Mouse (Mus musculus) mouse embryonic stem cell (cell line): Measurements from ENCODE around the gene Lhpp.

Source experiments
- in situ Hi-C, 2 experiments: fragments of 300-500 bp; cut with MboI; formaldehyde crosslinking; loops; 1 replicate in 1 of 2; 3 replicates in 1 of 2; pipeline ENCODE4 v1.14.3; 2019 to 2020; ENCODE audit warnings: low sequenced_read_pairs in 2 of 2, low pct_unique_long_range_greater_than_20kb in 1 of 2, mixed read lengths in 1 of 2; ENCODE audit not compliant: unreplicated experiment in 1 of 2

Gene Lhpp

DNA sequence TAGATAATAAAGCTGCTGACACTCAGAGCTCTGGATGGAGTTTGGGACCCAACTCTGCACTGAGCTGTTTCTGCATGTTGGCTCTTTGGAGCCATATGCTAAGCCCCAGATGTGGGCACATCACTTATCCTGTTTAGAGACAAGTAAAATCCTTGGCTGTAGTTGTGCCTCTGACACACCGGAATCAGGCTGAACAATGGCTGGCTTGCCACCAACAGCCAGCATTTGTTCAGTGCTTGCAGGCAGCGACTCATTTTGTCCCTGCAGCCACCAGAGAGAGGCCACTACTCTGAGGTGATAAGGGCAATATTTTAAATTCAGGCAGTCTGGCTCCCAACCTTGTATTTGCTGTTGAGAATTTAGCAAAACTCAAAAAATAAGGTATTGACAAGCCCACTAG is 58.2 kb downstream of the Lhpp start:
- in situ Hi-C loops: no loop called here

DNA sequence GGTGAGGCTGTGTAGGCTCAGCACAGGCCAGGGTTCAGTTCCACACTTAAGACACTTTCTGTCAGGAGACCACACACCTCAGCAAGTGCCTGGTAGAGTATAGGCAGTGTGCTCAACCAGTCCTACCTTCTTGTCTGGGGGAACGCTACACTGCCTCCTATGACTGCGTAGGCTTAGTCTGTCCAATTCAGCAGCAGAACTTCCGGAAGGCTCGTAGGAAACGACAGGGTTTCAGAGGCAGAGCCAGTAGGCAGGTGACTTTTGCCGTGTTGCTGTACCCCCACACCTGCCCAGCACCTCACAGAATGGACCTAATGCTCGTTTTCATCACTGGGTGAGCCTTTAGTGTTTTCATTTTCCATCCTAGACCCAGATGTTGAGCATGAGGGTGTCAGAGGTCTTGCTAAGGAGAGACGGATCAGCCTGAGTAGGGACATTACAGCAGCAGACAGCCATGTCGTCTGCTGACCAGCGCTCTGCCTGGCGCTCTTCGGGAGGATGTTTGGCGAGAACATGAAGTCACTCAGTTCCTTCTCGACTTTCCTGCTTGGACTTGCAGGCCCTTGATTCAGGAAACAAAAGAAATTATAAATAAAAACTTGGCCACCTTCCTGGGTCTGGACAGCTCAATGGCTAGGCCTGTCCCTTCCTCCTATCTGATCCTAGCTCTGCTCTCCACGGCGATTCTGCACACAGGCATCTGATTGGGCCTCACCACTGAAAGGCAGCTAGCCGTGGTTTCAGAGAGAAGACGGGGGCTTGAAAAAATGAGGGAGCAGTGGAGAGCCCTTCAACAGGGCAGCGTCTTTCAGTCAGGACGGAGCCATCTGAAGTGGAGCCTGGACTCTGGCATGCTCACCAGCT is 59.8 kb downstream of the Lhpp start:
- in situ Hi-C loops: no loop called here

DNA sequence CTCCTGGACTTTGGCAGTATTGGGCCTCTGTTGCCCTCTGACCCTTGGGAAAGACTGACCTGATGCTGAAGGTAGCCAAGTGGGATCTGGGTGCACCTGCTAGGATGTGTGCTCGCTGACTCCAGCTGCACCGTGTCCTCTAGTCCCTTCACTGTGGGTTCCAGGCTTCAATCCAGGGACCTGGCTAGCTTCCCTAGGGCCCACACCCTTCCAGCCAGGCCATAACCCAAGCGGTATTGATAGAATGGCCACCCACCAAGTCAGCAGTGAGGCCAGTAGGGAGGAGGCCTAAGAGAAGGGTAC is 60.4 kb downstream of the Lhpp start:
- in situ Hi-C loops: no loop called here

DNA sequence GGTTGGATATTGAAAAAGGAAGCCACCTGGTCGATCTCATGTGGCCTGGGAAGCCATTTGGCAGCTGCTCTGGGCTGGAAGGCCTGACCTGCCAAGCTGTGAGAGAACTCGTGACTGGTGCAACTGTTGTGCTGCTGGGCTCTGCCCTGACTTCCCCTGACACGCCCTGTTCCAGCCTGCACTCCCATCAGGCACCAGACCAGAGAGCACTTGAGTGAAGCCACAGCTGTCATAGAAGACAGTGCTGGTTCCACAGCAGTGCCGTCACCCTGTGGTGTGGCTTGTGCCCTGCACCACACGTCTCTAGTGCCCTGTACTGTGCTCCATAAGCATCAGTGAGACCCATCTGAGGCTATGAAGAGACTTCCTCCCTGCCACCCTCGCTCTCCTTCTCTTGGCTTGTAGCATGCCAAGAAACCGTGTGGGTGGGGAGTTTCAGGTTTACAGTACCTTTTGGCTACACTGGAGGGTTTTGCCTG is 62.1 kb downstream of the Lhpp start:
- in situ Hi-C loops: no loop called here

DNA sequence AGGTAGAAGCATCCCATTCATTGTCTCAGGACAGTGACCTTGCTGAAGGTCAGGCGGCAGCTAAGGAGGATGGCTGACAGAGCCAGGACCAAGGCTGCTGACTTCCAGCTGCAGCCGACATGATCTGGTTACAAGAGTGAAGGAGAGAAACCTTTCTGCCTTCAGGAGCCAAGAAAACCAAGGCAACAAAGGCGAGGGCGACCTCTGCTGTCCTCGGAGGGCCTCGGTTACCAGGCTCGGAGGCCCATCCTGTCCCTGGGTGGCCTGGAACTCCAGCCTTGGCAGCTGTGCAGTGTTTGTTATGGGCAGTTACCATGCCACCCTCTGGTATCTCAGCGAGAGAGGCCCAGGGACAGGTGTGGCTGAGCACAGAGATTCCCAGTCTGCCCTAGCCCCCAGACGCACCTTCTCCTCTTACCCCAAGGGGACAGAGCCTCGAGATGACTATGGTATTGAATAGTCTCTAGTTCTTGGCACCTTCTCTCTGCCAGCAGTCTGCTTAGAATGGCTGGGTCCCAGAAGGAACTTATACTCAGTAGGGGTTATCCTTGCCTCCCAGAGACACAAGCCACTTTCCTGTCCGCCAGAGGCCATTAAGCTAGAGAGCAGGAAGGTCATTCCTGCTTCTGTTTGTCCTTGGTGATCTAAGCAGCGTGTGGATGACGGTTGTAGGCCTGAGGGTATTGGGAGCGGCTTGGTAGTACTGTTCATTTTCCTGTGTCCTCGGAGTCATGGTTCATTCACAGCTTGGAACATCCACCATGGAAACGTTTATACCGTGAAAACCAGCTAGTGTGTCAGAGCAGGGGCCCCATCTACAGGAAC is 63.7 kb downstream of the Lhpp start:
- in situ Hi-C loops: no loop called here

DNA sequence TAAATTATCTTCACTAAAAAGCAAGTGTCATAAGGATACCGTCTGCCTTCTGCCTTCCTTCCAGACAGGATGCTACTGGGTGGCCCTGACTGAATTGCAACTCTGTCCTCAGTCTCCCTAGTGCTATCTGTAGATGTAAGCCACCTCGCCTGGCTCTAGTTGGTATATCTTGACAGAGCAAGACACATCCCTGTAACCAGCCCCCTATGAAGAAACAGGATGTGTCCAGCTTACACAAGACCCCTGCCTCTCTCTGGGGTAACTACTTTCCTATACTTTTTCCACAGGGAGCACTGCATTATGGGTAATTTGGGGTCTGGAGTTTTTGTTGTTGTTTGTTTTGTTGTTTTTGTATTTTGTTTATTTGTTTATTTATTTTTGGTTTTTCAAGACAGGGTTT is 65.5 kb downstream of the Lhpp start:
- in situ Hi-C loops: no loop called here

DNA sequence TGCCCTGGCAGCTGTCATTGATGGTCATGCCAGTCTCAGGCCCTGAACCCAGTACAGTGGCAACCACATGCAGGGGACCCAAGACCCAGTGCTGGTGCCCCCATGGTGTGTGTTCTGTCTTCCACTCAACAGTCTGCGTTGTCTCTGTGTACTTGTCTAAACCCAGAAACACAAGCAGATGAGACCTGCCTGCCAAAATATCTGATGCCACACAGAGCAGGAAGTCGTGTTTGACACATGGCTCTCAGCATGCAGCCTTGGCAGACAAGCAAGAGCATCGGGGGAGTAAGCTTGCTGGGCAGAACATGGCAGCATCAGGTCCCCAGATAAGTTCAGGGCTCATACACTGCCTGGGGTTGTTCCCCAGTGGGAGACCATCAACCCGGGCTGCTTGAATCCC is 68.7 kb downstream of the Lhpp start:
- in situ Hi-C loops: no loop called here

DNA sequence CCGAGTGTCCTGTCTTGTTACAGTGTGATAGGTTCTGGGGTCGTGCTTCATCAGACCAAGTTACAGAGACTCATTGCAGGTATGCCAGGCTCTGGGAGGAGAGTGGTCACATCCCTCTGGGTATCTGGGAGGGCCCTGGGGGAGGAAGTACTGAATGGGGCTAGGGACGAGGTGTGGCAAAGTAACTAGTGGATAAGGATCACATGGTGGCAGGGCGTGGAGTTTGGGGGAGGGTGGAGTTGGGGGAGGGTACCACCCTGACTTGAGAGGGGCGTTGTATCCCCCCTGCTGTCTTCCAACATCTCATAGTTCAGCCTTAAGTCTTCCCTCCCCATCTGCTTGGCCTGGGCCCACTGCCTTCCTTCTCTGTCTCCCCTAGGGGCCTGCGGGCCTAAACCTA is 69.1 kb downstream of the Lhpp start:
- in situ Hi-C loops: no loop called here

DNA sequence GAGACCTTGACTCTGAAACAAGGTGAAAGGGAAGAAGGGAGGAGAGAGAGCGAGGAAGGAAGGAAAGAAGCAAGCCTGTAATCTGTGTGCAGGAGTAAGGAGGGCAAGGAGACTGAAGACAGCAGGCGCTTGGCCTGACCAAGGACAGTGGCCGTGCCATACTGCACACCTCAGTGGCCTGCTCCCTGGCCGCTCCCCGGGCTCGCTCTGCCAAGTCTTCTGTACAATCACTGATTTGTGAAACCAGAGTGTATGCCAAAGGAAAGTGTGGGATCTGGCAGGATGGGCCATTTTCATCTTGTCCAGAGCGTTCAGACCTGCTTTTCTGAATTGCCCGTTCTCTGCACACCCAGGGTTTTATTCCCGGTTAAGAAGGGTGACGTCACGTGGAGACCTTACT is 70.9 kb downstream of the Lhpp start:
- in situ Hi-C loops: no loop called here

DNA sequence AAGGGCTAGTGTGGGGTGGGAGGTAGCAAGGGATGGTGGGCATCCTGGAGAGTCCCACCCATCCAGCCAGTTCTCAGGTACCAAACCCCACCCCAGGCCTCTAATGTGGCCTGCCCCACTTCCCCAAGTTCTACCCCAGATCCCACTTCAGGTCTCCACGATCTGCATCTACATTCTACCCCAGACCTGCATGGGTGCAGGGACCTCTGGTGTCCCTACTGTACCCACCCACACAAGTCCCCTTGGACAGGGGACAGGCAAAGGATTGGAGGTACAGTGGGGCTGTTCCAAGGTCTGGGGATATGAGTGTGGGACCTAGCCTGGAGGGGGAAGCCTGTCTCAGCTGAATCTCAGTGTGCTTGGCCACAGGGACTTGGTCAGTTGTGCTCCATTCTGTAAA is 71.4 kb downstream of the Lhpp start:
- in situ Hi-C loops: no loop called here

DNA sequence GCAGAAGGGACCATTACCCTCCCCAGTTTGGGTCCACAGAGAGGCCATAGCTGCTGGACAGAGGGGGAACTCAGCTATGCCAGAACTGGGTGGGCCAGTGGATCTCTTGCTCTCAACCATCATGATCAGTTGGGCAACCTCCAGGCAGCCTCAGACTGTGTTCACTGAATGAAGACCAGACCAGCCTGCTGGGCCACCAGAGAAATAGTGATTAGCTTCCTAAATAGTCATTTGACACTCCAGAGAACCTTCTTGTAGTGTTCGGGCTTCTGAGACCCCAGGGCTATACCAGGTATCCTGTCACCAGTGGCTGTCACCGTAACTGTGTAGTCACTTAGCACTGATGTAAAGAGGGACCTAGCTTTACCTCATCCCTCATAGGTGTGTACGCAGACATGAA is 71.9 kb downstream of the Lhpp start:
- in situ Hi-C loops: no loop called here

DNA sequence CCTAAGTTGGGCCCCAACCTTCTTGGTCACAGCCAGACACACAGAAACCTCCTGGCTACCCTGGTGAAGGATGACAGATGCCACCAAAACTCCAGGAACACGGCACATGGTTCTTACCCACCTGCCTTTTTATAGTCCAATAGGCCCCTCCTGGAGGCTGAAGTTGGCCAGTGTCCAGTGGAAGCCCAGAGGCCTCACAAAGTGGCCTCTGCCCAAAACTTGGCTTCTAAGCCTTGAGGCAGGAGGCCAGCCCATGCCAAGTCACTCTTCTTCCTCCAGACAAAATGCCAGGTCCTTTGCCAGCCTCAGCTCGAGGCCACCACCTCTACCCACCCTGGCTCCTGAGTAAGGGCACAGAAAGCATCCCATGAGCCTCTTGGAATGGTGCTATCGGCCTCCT is 72.5 kb downstream of the Lhpp start:
- in situ Hi-C loops: no loop called here

DNA sequence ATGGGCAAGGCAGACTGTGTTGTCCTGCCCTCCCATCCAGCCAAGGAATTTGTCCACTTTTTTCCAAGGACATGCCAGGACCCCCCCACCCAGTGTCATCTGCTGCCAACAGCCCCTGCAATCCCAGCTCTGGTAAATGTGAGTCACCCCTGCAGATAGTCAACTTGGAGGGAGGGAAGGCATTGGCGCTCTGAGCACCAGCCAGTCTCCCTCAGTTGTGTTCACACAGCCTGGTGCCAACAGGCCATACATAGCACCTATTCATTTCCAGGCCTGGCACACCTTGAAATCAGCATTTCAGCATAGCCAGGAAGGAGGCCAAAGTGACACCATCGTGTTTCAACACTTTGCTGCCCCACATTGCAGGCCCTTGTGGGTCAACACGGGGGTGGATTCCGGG is 73.5 kb downstream of the Lhpp start:
- in situ Hi-C loops: no loop called here

DNA sequence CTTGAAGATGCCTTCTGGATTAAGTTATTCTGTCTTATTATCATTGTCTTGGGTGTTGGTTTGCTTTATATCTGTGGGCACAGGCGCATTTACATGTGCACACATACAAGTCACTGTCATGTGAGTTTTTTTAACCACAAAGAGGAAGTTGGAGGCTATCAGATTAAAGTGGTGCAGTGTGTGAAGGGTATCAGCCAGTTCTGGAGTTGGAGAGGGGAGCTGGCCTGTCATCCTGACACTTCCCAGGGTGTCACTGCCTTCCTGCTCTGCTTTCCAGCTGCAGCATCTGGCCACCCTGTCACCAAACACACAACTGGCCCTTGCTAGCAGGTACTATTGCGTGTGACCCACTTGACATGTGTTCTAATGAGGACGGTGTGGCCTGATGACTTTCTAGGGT is 76.1 kb downstream of the Lhpp start:
- in situ Hi-C loops: no loop called here

DNA sequence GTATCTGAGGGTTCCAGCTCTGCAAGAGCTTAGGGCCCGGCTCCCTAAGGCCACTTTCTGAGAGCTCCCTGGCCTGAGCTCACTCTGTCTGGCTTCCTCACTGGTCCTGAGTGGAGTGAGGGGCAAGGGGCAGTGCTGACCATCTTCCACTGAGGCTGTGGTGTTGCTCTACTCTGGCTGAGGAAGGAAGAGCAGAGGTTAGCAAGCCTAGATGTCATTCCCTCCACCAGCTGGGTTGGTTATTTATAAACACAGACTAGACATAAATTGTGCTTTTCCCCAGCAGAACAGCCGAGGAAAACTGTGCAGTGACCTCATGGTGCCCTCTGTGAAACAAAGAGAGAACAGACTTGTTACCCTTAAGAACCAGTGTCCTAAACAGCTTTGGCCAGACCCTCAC is 77.5 kb downstream of the Lhpp start:
- in situ Hi-C loops: no loop called here

DNA sequence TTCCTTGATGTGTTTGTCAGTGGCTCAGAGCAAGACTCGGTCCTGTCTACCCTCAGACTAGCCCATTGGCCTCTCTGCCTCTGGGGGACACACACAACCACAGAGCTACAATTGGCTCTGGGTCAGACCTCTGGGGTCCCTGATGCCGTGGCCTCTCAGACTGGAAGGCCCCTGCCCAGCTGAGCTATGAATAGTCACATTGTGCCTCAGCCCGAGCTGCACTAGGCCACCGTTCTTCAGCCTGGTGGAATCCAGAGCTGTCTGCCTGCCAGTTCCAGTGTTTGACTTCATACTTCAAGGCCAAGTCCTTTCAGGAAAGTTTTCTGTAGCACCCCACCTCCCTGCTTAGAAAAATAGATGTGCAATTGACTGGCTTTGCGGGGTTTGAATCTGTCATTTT is 78.3 kb downstream of the Lhpp start:
- in situ Hi-C loops: no loop called here

DNA sequence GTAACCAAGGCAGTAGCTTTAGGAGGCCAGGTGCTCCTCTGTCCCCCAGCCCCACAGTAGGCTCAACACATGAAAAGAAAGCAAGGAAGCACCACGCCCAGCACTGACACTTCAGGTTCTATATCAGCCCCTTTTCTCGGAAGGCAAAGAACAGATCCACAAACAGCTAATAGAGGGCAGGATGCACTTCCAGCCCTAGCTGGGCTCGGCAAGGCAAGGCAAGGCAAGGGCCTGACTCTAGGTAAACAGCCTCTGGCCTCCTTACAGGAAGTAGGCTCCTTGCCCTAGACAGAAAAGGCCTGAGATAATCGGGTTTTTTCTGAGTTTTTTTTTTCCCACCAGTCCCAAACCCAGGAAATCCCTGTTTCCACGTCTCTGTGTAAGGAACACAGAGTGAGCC is 79.3 kb downstream of the Lhpp start:
- in situ Hi-C loops: no loop called here

DNA sequence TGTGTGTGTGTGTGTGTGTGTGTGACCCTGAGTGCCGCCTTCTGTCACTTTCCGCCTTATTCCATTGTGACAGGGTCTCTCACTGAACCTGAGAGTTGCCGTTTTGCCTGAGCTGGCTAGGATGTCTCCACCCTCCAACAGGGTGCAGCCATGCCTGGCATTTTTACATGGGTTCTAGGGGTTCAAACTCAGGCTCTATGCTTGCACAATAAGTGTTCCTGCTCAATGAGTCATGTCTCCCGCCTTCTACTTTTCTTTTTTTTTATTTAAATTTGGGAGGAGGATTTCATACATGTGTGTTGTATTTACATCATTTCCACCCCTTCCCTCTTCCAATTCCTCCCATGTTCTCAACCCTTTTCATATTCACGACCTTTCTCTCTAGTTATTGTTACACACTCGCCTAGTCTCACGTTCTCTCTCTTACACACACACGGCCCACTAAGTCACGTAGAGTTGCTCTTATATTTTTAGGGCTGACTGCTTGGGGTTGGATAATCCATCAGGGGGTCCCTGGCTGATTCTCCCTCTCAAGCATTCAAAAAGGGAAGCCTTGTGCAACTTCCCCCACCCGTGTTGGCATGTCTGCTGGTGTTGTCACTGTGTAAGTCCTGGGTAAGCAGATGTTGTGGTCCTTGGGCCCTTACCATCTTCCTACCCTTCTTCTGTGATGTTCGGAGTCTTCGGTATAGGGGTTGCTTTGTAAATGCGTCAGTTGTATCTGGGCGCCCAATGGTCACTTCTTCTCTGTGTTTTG is 80.5 kb downstream of the Lhpp start:
- in situ Hi-C loops: no loop called here

DNA sequence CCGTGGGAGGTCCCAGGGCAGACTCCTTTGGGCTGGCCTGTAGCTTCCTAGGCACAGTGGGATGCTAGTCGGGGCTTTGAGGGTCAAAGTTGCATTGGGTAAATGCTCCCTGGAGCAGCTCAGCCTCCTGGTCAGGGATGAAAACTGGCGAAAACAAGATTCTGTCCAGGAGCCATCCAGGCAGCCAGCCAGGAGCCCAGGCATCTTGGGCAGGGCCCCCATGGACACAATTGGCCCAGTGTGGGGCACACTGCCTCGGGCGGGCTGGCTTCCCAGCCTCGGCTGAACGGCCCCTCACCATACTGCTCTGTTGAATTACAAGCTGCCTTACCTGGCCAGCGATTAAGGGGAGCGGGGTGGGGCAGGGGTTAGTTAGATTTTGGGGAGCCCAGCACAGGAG is 82.3 kb downstream of the Lhpp start:
- in situ Hi-C loops: no loop called here
